In genomic region chr8:22410688-22411281, GRCm38 (mm10) we compare ENCODE assay signal across 8 mouse cellular contexts. TPM values are rescaled to one million over a fixed set of nuclear protein-coding genes. Genes with fewer than 3 reads are reported as not detected.
DNase-seq lines count a peak whose midpoint lies in the region; ATAC-seq and TF ChIP-seq lines count a peak whose summit lies in the region.

No protein-coding gene starts in this region.

- intact Hi-C loops in heart, postnatal 10 days (cut with DNase I): no loop called here

- no peaks in the 10 kb centered on the region for H3K27me3 ChIP-seq in heart, embryonic 16.5 days (ENCODE audit: control insufficient read depth, insufficient read depth, low read length)
- H3K27me3 ChIP-seq in hindbrain, embryonic 15.5 days: no peaks in the 10 kb centered on the region
- H3K27me3 ChIP-seq in midbrain, embryonic 13.5 days: no peaks in the 10 kb centered on the region

- peak overlapping the region; percentile 82 for H3K4me3 ChIP-seq in heart, embryonic 16.5 days (ENCODE audit: low read length)
- peak overlapping the region; percentile 72 for H3K4me3 ChIP-seq in bone marrow, adult 2 months (replicated peaks; ENCODE audit: control insufficient read depth, low read depth, low read length)
- H3K4me3 ChIP-seq in hindbrain, embryonic 15.5 days: peak overlapping the region; percentile 71
- H3K4me3 ChIP-seq in midbrain, embryonic 13.5 days (replicated peaks): peak overlapping the region; percentile 71

- ATAC-seq in heart, embryonic 16.5 days (replicated peaks; ENCODE audit: extremely low read depth, insufficient read depth, low FRiP score): no peak
- ATAC-seq in hindbrain, embryonic 15.5 days (ENCODE audit: low FRiP score, low read depth): peak; percentile 50
- peak; percentile 85 for ATAC-seq in midbrain, embryonic 13.5 days

- no peaks in the 10 kb centered on the region for H3K9me3 ChIP-seq in heart, embryonic 16.5 days (replicated peaks; ENCODE audit: control insufficient read depth, low read length)
- H3K9me3 ChIP-seq in hindbrain, embryonic 15.5 days: no peaks in the 10 kb centered on the region
- H3K9me3 ChIP-seq in midbrain, embryonic 13.5 days: no peaks in the 10 kb centered on the region

- no peak for DNase-seq in heart, postnatal 10 days
- DNase-seq in left cerebral cortex, adult 18-20 months (ENCODE audit: low spot score in 2 of 2): no peak
- DNase-seq in kidney, adult 8-10 months: no peak
- DNase-seq in layer of hippocampus, postnatal 36 days: no peak

- no peak for TF ChIP-seq CTCF in bone marrow, adult 2 months (IDR thresholded peaks at IDR 0.05; ENCODE audit: control insufficient read depth, insufficient read depth, low read length)

- WGBS in heart, embryonic 16.5 days: 13% methylated on average over 16 of the region's 16 CpGs
- WGBS in bone marrow, adult 2 months: 12% methylated on average over 16 of the region's 16 CpGs
- 17% methylated on average over 16 of the region's 16 CpGs for WGBS in hindbrain, embryonic 15.5 days
- WGBS in midbrain, embryonic 13.5 days: 19% methylated on average over 16 of the region's 16 CpGs

- H3K9ac ChIP-seq in heart, embryonic 16.5 days (ENCODE audit: low read length): peak overlapping the region; percentile 80
- H3K9ac ChIP-seq in hindbrain, embryonic 15.5 days: peak overlapping the region; percentile 64
- peak overlapping the region; percentile 83 for H3K9ac ChIP-seq in midbrain, embryonic 13.5 days (replicated peaks)

- no peaks in the 10 kb centered on the region for H3K36me3 ChIP-seq in heart, embryonic 16.5 days (ENCODE audit: control insufficient read depth, insufficient read depth)
- peaks cover 3% of the 10 kb centered on the region for H3K36me3 ChIP-seq in hindbrain, embryonic 15.5 days
- peaks cover 4% of the 10 kb centered on the region for H3K36me3 ChIP-seq in midbrain, embryonic 13.5 days

- peak overlapping the region; percentile 51; the same call in 1 of the 2 replicates for H3K27ac ChIP-seq in heart, embryonic 16.5 days (ENCODE audit: low read length)
- H3K27ac ChIP-seq in bone marrow, adult 2 months (ENCODE audit: control insufficient read depth, insufficient read depth, low read depth, low read length, poor library complexity): no peak overlapping the region
- H3K27ac ChIP-seq in hindbrain, embryonic 15.5 days (replicated peaks): peak overlapping the region; percentile 85
- H3K27ac ChIP-seq in midbrain, embryonic 13.5 days: peak overlapping the region; percentile 83

- no peak for TF ChIP-seq POLR2A in bone marrow, adult 2 months (IDR thresholded peaks at IDR 0.05; ENCODE audit: borderline replicate concordance, control insufficient read depth, low read depth, low read length)

- H3K4me1 ChIP-seq in heart, embryonic 16.5 days (ENCODE audit: control insufficient read depth, insufficient read depth, low read length): peaks cover 9% of the 10 kb centered on the region
- no peaks in the 10 kb centered on the region; the same call in 1 of the 2 replicates for H3K4me1 ChIP-seq in bone marrow, adult 2 months (ENCODE audit: control insufficient read depth, insufficient read depth, low read length)
- peaks cover 24% of the 10 kb centered on the region for H3K4me1 ChIP-seq in hindbrain, embryonic 15.5 days (replicated peaks)
- peaks cover 16% of the 10 kb centered on the region for H3K4me1 ChIP-seq in midbrain, embryonic 13.5 days (replicated peaks)

- peak overlapping the region; percentile 75 for H3K4me2 ChIP-seq in heart, embryonic 16.5 days (ENCODE audit: low read depth, low read length)
- peak overlapping the region; percentile 78 for H3K4me2 ChIP-seq in hindbrain, embryonic 15.5 days
- H3K4me2 ChIP-seq in midbrain, embryonic 13.5 days (replicated peaks): peak overlapping the region; percentile 71

RNA-seq across cellular contexts. Expression of gene Mrps31, which starts 0.4 kb away (rescaled TPM):
- polyA plus RNA-seq in heart, embryonic 16.5 days (2015; fragmentation: Nextera tagmentation; extraction: Ambion mirVana): 49.7 and 55.2 TPM in 2 replicates
- 10 to 100 TPM; 53.9 to 54.4 TPM for total RNA-seq in heart, postnatal 10 days (2021)
- 7.2 and 9.4 TPM in 2 replicates for polyA plus RNA-seq in bone marrow, adult 2 months (2011; ENCODE audit: insufficient read depth, insufficient read length, low replicate concordance, missing spikeins)
- 32.1 and 33.3 TPM in 2 replicates for polyA plus RNA-seq in hindbrain, embryonic 15.5 days (2015; fragmentation: Nextera tagmentation; extraction: Ambion mirVana)
- polyA plus RNA-seq in midbrain, embryonic 13.5 days (2015; fragmentation: Nextera tagmentation; extraction: Ambion mirVana): 36.7 and 36.8 TPM in 2 replicates
- 10 to 100 TPM; 25.3 to 25.6 TPM for total RNA-seq in left cerebral cortex, adult 18-20 months (2021)
- 10 to 100 TPM; 23.9 to 26.6 TPM for total RNA-seq in layer of hippocampus, postnatal 36 days (2021)

RNA-seq across cellular contexts. Expression of gene Slc25a15, which starts 12.4 kb away (rescaled TPM):
- polyA plus RNA-seq in heart, embryonic 16.5 days (2015; fragmentation: Nextera tagmentation; extraction: Ambion mirVana): 12.0 and 13.2 TPM in 2 replicates
- total RNA-seq in heart, postnatal 10 days (2021): 10 to 100 TPM; 12.8 to 13.7 TPM
- polyA plus RNA-seq in bone marrow, adult 2 months (2011; ENCODE audit: insufficient read depth, insufficient read length, low replicate concordance, missing spikeins): 1.3 and 4.9 TPM in 2 replicates
- 8.2 TPM in 2 replicates for polyA plus RNA-seq in hindbrain, embryonic 15.5 days (2015; fragmentation: Nextera tagmentation; extraction: Ambion mirVana)
- 8.3 and 8.5 TPM in 2 replicates for polyA plus RNA-seq in midbrain, embryonic 13.5 days (2015; fragmentation: Nextera tagmentation; extraction: Ambion mirVana)
- 10 to 100 TPM; 11.1 to 12.6 TPM for total RNA-seq in left cerebral cortex, adult 18-20 months (2021)
- total RNA-seq in layer of hippocampus, postnatal 36 days (2021): 10 to 100 TPM; 11.6 to 12.8 TPM
